Mouse (Mus musculus): ENCODE data around the gene Tmem184a. TPM values are rescaled to one million over a fixed set of nuclear protein-coding genes. Genes with fewer than 3 reads are reported as not detected.

Gene Tmem184a
- polyA plus RNA-seq, 1 experiment: 3.3 TPM

DNA sequence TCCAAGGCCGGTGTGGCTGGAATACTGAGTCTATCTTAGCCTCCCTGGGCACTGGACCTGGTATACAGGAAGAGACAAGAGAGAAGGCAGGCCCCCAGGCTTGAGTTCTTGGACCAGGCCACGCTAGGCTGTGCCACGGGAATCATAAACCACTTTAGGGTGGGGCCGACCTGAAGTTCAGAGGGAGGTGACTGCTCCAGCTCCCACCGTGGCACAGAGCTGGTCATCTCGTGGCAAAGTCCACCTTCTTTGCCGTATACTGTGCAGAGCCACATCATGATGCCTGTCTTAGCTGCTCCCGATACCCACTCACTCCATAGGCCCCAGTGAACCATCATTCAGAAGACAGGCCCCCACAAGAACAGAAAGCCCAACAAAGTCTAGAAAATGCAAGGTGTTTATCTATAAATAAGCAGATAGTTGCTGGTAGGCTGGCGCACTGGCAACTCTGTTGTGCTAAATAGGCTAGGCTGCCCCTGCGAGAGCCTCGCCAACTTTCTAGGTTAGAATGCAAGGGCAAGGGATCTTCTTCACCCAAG lies 15.1 kb downstream of the Tmem184a start:
- Histone ChIP-seq H3K4me1 (ENCODE audit: control insufficient read depth, insufficient read depth, insufficient read length) (no peaks in the 10 kb centered on the region), H3K27ac (ENCODE audit: insufficient read depth, low read length) (peak overlapping the region; percentile 67; the same call in 1 of the 2 replicates), H3K4me3 (ENCODE audit: extremely low read depth, insufficient read depth, insufficient read length) (no peak overlapping the region), H3K36me3 (ENCODE audit: control insufficient read depth, insufficient read depth, low read length) (peaks cover 21% of the 10 kb centered on the region), H3K27me3 (ENCODE audit: control insufficient read depth, insufficient read depth, low read length) (no peaks in the 10 kb centered on the region)
- WGBS: 80% methylated on average over 11 of the region's 11 CpGs
- TF ChIP-seq POLR2A (IDR thresholded peaks at IDR 0.05; ENCODE audit: low read depth, low read length) (no peak), CTCF (IDR thresholded peaks at IDR 0.05; ENCODE audit: extremely low read depth, insufficient read depth, insufficient read length, insufficient replicate concordance) (no peak)
- DNase-seq (ENCODE audit: low read depth in 1 of 2, low spot score in 2 of 2): no peak

- TF ChIP-seq CTCF (IDR thresholded peaks at IDR 0.05; ENCODE audit: extremely low read depth, insufficient read depth, insufficient read length, insufficient replicate concordance): no peak
- no peak for TF ChIP-seq POLR2A (IDR thresholded peaks at IDR 0.05; ENCODE audit: low read depth, low read length)
- Histone ChIP-seq H3K36me3 (ENCODE audit: control insufficient read depth, insufficient read depth, low read length) (peaks cover 26% of the 10 kb centered on the region), H3K27me3 (ENCODE audit: control insufficient read depth, insufficient read depth, low read length) (no peaks in the 10 kb centered on the region), H3K4me3 (ENCODE audit: extremely low read depth, insufficient read depth, insufficient read length) (no peak overlapping the region), H3K27ac (ENCODE audit: insufficient read depth, low read length) (peak overlapping the region; percentile 67; the same call in 1 of the 2 replicates), H3K4me1 (ENCODE audit: control insufficient read depth, insufficient read depth, insufficient read length) (no peaks in the 10 kb centered on the region)
- WGBS: 15% methylated on average over 6 of the region's 6 CpGs
- no peak for DNase-seq (ENCODE audit: low read depth in 1 of 2, low spot score in 2 of 2)
These were observed 15.6 kb downstream of the Tmem184a start for GRCm38 (mm10) chr5:139804107-139804551.

GRCm38 (mm10) chr5:139803601-139804102 lies 16.1 kb downstream of the Tmem184a start:
- DNase-seq (ENCODE audit: low read depth in 1 of 2, low spot score in 2 of 2): no peak
- Histone ChIP-seq H3K36me3 (ENCODE audit: control insufficient read depth, insufficient read depth, low read length) (peaks cover 28% of the 10 kb centered on the region), H3K4me1 (ENCODE audit: control insufficient read depth, insufficient read depth, insufficient read length) (no peaks in the 10 kb centered on the region), H3K4me3 (ENCODE audit: extremely low read depth, insufficient read depth, insufficient read length) (no peak overlapping the region), H3K27ac (ENCODE audit: insufficient read depth, low read length) (peak overlapping the region; percentile 45; the same call in 1 of the 2 replicates), H3K27me3 (ENCODE audit: control insufficient read depth, insufficient read depth, low read length) (no peaks in the 10 kb centered on the region)
- TF ChIP-seq CTCF (IDR thresholded peaks at IDR 0.05; ENCODE audit: extremely low read depth, insufficient read depth, insufficient read length, insufficient replicate concordance) (no peak), POLR2A (IDR thresholded peaks at IDR 0.05; ENCODE audit: low read depth, low read length) (no peak)
- 30% methylated on average over 12 of the region's 12 CpGs for WGBS

DNA sequence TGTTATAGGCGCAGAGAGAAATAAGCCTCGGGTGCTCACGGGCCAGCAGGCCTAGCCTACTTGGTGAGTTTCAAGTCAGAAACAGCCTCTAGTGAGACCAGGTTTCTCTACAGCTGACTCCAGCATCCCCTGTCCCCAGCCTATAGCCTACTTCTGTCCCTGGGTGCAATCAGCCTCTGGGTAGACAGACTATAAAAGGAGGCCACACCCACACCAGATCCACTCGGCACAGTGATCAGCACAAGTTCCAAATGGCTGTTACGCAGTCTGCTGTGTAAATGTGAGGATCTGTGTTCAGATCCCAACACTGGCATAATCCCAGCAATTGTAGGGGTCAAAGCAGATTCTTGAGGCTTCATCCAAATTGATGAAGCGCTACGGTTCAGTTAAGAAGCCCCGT lies 16.6 kb downstream of the Tmem184a start:
- Histone ChIP-seq H3K27me3 (ENCODE audit: control insufficient read depth, insufficient read depth, low read length) (no peaks in the 10 kb centered on the region), H3K27ac (ENCODE audit: insufficient read depth, low read length) (peak overlapping the region; percentile 8; the same call in 1 of the 2 replicates), H3K36me3 (ENCODE audit: control insufficient read depth, insufficient read depth, low read length) (peaks cover 28% of the 10 kb centered on the region), H3K4me3 (ENCODE audit: extremely low read depth, insufficient read depth, insufficient read length) (no peak overlapping the region), H3K4me1 (ENCODE audit: control insufficient read depth, insufficient read depth, insufficient read length) (no peaks in the 10 kb centered on the region)
- WGBS: 84% methylated on average over 8 of the region's 8 CpGs
- no peak for DNase-seq (ENCODE audit: low read depth in 1 of 2, low spot score in 2 of 2)
- TF ChIP-seq CTCF (IDR thresholded peaks at IDR 0.05; ENCODE audit: extremely low read depth, insufficient read depth, insufficient read length, insufficient replicate concordance): no peak
- no peak for TF ChIP-seq POLR2A (IDR thresholded peaks at IDR 0.05; ENCODE audit: low read depth, low read length)

GRCm38 (mm10) chr5:139801880-139802279 lies 17.8 kb downstream of the Tmem184a start:
- TF ChIP-seq CTCF (IDR thresholded peaks at IDR 0.05; ENCODE audit: extremely low read depth, insufficient read depth, insufficient read length, insufficient replicate concordance): no peak
- no peak for TF ChIP-seq POLR2A (IDR thresholded peaks at IDR 0.05; ENCODE audit: low read depth, low read length)
- H3K27ac ChIP-seq (ENCODE audit: insufficient read depth, low read length): no peak overlapping the region
- DNase-seq (ENCODE audit: low read depth in 1 of 2, low spot score in 2 of 2): no peak
- peaks cover 30% of the 10 kb centered on the region for H3K36me3 ChIP-seq (ENCODE audit: control insufficient read depth, insufficient read depth, low read length)
- no peak overlapping the region for H3K4me3 ChIP-seq (ENCODE audit: extremely low read depth, insufficient read depth, insufficient read length)
- H3K27me3 ChIP-seq (ENCODE audit: control insufficient read depth, insufficient read depth, low read length): no peaks in the 10 kb centered on the region
- 90% methylated on average over 10 of the region's 10 CpGs for WGBS
- no peaks in the 10 kb centered on the region; the same call in 1 of the 2 replicates for H3K4me1 ChIP-seq (ENCODE audit: control insufficient read depth, insufficient read depth, insufficient read length)

- DNase-seq (ENCODE audit: low read depth in 1 of 2, low spot score in 2 of 2): no peak
- Histone ChIP-seq H3K4me1 (ENCODE audit: control insufficient read depth, insufficient read depth, insufficient read length) (peaks cover under 1% of the 10 kb centered on the region; the same call in 1 of the 2 replicates), H3K36me3 (ENCODE audit: control insufficient read depth, insufficient read depth, low read length) (peaks cover 30% of the 10 kb centered on the region), H3K27ac (ENCODE audit: insufficient read depth, low read length) (no peak overlapping the region), H3K4me3 (ENCODE audit: extremely low read depth, insufficient read depth, insufficient read length) (no peak overlapping the region), H3K27me3 (ENCODE audit: control insufficient read depth, insufficient read depth, low read length) (no peaks in the 10 kb centered on the region)
- TF ChIP-seq CTCF (IDR thresholded peaks at IDR 0.05; ENCODE audit: extremely low read depth, insufficient read depth, insufficient read length, insufficient replicate concordance) (no peak), POLR2A (IDR thresholded peaks at IDR 0.05; ENCODE audit: low read depth, low read length) (no peak)
- WGBS: 95% methylated on average over 8 of the region's 8 CpGs
These were observed 18.5 kb downstream of the Tmem184a start for GRCm38 (mm10) chr5:139801231-139801630.
